Mouse (Mus musculus) olfactory bulb, adult 2 months (tissue): Measurements from ENCODE around the gene Spata3. TPM values are rescaled to one million over a fixed set of nuclear protein-coding genes. Genes with fewer than 3 reads are reported as not detected.
"Not testable (repeated sequence)": the region's sequence is repeated elsewhere in the genome, so short reads cannot be mapped to it uniquely, and the experiment has no call there.

Source experiments
- H3K27ac ChIP-seq: fragments of 200-500 bp; 2 replicates; pipeline ENCODE4 v1.5.1; 2012; ENCODE audit warnings: low read depth, low read length; ENCODE audit not compliant: insufficient read depth
- H3K4me1 ChIP-seq: fragments of 200-500 bp; 2 replicates; pipeline ENCODE4 v1.6.1; 2012; ENCODE audit warnings: low read length; ENCODE audit not compliant: control insufficient read depth, insufficient read depth
- H3K4me3 ChIP-seq: fragments of 200-500 bp; 2 replicates; pipeline ENCODE4 v1.5.1; 2012; ENCODE audit warnings: mild to moderate bottlenecking, low read depth, low read length, moderate library complexity; ENCODE audit not compliant: insufficient read depth
- CTCF ChIP-seq: fragments of 200-500 bp; IDR thresholded peaks from 2 replicates; pipeline ENCODE4 v1.5.1; 2012; ENCODE audit warnings: low read depth, mild to moderate bottlenecking, low read length, moderate library complexity; ENCODE audit not compliant: insufficient read depth
- POLR2A ChIP-seq: fragments of 200-500 bp; IDR thresholded peaks from 2 replicates; pipeline ENCODE4 v1.6.1; 2012; ENCODE audit warnings: mild to moderate bottlenecking, low read depth, low read length, moderate library complexity; ENCODE audit not compliant: insufficient read depth
- WGBS: fragments of 180-500 bp; shearing (Covaris S2); methylation state at CpG from one replicate; pipeline ENCODE4 v1.1.7; 2018; 5-methylcytosine and 5-hydroxymethylcytosine counted together
- polyA plus RNA-seq: library from polyadenylated mRNA; stranded (reverse); fragments of >200 nt; gene quantifications from 2 replicates; pipeline ENCODE4 v1.2.4, GENCODE M21; 2012; ENCODE audit warnings: low replicate concordance; ENCODE audit not compliant: missing spikeins, insufficient read depth, insufficient read length

Spata3 gene
- polyA plus RNA-seq, 1 experiment: not detected

DNA sequence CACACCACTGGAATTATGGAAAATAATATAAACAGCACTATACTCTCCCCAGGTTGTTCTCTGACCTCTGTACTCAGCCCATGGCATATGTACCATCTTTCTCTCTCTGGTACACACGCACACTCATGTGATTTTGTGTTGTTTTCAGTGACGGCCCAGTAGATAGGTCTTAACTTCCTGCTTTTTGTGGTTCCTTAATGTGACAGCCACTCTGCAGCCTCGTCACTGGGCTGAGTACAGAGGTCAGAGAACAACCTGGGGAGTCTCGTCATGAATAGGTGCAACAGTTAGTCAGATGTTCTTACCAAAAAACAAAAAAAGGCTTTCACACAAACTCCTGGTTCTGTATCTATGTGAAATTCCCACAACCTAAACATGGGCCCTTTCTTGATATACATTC lies 28.3 kb upstream of the Spata3 start:
- Histone ChIP-seq H3K27ac (no peak overlapping the region), H3K4me3 (no peak overlapping the region), H3K4me1 (no peaks in the 10 kb centered on the region)
- TF ChIP-seq CTCF (no peak), POLR2A (no peak)
- WGBS: 87% methylated on average over 4 of the region's 4 CpGs

DNA sequence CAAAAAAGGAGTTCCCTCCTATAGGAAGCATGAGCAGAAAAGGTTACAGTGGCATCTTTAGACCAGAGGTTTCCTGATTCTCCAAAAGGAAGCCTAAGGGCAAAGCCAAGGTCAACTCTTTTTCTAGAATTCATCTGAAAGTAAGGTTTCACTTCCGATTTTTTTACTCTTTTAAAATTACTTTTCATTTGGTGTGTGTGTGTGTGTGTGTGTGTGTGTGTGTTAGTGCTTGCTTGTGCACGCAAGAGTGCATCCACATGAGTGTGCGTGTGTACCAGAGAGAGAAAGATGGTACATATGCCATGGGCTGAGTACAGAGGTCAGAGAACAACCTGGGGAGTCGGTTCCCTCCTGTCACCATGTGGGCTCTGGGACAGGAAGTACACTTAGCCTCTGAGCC lies 27.7 kb upstream of the Spata3 start:
- WGBS: 92% methylated on average over 4 of the region's 4 CpGs
- not testable (repeated sequence) for H3K27ac ChIP-seq, H3K4me1 ChIP-seq, H3K4me3 ChIP-seq

DNA sequence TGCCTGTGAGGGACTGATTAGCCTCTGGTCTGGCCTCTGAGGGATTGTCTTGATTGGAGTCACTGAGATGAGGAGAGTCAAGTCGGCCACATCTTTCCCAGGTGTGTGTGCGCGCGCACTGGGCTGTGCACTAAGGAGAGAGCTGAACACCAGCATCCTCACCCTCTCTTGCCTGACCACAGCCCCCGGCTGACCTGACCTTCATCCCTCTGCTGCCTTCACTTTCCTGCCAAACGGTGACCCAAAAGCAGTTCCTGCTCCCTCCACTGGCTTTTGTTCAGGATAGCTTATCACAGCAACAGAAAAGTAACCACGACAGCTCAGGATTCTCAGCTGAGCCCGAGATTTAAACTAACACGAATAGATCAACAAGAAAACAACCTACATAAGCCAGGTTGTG lies 24.4 kb upstream of the Spata3 start:
- H3K4me1 ChIP-seq: no peaks in the 10 kb centered on the region
- no peak for TF ChIP-seq CTCF
- no peak for TF ChIP-seq POLR2A
- WGBS: 87% methylated on average over 9 of the region's 9 CpGs
- no peak overlapping the region for H3K4me3 ChIP-seq
- H3K27ac ChIP-seq: no peak overlapping the region

DNA sequence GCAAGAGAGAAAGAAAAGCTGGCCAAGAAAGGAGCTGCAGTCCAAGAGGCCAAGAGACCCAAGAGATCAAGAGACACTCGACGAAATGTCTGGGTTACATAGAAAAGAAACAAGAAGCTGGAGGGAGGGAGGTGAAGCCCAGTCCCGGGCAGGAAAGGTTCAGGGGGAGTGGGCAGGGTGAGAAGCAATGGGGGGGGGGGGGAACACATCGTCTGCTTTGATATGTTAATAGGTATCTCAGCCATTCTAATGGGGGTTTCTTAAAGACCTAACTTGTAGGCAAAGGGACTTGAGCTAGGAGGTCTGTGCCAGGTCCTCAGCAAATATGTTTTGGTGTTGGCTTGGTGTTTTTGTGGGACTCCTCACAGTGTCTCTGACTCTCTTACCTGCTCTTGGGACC lies 23.1 kb upstream of the Spata3 start:
- H3K4me1 ChIP-seq: no peaks in the 10 kb centered on the region
- H3K27ac ChIP-seq: no peak overlapping the region
- 81% methylated on average over 4 of the region's 4 CpGs for WGBS
- H3K4me3 ChIP-seq: no peak overlapping the region
- TF ChIP-seq POLR2A (no peak), CTCF (no peak)

DNA sequence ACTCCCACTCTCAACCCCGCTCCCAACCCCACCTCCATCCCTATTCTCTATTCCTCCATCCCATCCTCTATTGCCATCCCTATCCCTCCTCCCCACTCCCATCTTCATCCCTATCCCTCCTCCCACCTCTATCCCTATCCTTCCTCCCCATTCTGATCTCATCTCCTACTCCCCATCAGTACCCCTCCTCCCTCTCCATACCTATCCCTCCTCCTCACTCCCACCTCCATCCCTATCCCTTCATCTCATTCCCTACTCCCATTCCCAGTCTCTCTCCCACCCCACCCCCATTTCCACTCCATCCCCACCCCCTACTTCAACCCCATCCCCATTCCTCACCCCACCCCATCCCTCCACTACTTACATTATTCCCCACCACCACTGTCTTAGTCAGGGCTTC lies 19.4 kb upstream of the Spata3 start:
- Histone ChIP-seq H3K4me1 (peaks cover 5% of the 10 kb centered on the region), H3K4me3 (no peak overlapping the region), H3K27ac (no peak overlapping the region)
- WGBS: 100% methylated on average over 1 of the region's 1 CpGs
- TF ChIP-seq CTCF (no peak), POLR2A (no peak)

DNA sequence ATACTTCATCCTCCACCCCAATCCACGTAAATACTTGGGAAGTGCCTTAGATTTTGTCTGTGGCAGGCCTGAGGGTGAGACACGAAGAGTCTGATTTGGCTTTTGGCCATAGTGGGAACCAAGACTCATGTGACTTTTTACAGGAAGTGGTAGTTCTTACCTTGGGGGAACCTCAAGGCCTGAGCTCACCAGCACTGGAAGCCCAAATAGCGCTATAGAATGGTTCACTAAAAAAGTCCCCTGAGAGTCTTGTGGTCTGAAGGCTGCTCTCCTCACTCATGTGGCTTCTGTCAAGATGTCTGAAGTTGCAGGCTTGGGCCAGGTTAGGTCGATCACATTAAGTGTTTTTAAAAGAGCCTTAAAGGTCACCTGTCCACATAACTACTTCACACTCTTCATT lies 18.6 kb upstream of the Spata3 start:
- Histone ChIP-seq H3K4me3 (no peak overlapping the region), H3K4me1 (peaks cover 5% of the 10 kb centered on the region), H3K27ac (no peak overlapping the region)
- no peak for TF ChIP-seq POLR2A
- TF ChIP-seq CTCF: no peak
- WGBS: 89% methylated on average over 4 of the region's 4 CpGs

DNA sequence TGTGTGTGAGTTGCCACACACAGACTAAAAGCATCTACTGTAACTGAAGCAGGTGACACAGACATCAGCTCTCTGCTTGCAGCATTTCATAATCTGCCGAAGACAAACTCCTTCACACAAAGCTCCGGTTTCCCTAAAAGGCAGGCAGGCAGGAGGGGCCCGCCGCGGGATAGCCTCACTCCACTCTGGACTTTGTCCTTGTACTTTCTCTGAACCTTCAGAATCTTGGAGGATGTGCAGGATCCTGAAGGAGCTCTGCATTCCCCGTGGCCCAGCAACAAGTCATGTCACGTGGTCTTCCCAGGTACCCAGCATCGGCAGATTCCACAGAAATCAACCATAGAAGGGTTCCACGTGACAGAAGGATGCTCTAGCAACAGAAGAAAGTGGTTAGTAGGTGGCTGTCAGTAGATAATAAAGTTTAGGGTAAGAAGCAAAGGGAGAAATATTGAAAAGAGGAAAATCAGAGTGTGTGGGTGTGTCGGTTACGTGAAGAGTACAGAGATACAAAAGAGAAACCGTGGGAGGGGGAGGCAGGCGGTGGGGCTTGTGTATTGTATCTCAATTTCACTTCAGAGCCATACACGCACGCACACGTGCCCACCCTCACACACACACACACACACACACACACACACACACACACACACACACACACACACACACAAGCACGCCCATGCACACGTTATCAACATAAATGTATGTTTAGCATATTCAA lies 16.6 kb upstream of the Spata3 start:
- TF ChIP-seq CTCF (no peak), POLR2A (no peak)
- 65% methylated on average over 18 of the region's 18 CpGs for WGBS
- Histone ChIP-seq H3K4me1 (peaks cover 5% of the 10 kb centered on the region), H3K4me3 (no peak overlapping the region), H3K27ac (no peak overlapping the region)

DNA sequence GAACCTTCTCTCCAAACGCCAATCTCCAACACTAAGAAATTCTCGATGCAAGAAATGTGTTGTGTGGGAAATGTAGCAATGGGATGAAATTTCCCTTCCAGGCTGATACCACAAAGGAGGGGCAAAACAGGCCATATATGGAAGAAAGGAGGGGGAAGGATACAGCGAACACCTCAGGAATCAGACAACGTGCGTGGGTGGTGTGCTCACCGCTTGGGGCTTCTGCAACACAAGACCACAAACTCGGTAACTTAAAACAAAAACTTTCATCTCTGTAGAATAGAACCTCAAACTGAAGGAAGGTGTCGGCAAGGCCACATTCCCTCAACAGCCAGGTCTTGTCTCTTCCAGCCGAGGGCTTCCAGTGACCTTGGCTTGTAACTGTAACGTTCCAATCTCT lies 11.1 kb upstream of the Spata3 start:
- no peak for TF ChIP-seq POLR2A
- no peak for TF ChIP-seq CTCF
- Histone ChIP-seq H3K4me1 (no peaks in the 10 kb centered on the region), H3K27ac (no peak overlapping the region), H3K4me3 (no peak overlapping the region)
- WGBS: 86% methylated on average over 10 of the region's 10 CpGs

DNA sequence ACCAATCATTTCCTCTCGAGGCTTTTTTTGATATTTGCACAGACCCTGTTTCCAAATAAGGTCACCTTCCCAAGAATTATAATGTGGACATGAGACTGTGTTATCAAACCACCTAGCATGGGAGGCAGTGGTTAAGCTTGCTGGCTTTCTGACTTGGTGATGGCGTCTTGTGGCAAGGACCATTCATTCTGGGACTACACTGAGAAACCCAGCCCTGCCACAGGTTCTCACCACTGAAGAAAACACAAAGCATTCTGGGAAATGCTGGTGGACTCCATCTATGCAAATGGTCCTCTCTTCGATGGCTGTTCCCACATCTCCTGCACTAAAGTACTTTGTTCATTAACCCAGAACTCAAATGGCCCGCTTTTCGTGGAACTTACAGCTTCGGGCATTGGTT lies 10.6 kb upstream of the Spata3 start:
- no peak overlapping the region for H3K4me3 ChIP-seq
- H3K27ac ChIP-seq: no peak overlapping the region
- H3K4me1 ChIP-seq: no peaks in the 10 kb centered on the region
- TF ChIP-seq POLR2A (no peak), CTCF (no peak)
- WGBS: 93% methylated on average over 6 of the region's 6 CpGs

DNA sequence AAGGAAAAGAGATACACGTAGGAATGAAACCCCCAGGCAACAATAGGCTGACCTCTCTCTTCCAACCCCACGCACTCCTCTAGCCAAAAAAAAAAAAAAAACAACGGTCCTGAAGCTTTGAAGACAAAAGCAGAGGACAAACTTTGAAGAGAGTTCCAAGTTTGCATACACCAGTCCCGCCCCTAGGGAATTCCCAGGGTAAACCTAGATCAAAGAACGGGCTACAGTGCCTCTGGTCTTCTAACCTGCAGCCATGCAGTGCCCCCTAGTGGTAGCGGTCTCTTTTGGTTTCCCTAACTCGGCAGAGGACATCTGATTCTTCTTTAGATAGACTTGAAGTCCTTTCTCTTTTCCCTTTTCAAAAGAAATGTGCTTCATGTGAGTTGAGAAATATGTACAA lies 8.8 kb upstream of the Spata3 start:
- TF ChIP-seq CTCF: no peak
- TF ChIP-seq POLR2A: no peak
- no peak overlapping the region for H3K4me3 ChIP-seq
- 3% methylated on average over 7 of the region's 7 CpGs for WGBS
- H3K4me1 ChIP-seq: no peaks in the 10 kb centered on the region
- no peak overlapping the region for H3K27ac ChIP-seq

DNA sequence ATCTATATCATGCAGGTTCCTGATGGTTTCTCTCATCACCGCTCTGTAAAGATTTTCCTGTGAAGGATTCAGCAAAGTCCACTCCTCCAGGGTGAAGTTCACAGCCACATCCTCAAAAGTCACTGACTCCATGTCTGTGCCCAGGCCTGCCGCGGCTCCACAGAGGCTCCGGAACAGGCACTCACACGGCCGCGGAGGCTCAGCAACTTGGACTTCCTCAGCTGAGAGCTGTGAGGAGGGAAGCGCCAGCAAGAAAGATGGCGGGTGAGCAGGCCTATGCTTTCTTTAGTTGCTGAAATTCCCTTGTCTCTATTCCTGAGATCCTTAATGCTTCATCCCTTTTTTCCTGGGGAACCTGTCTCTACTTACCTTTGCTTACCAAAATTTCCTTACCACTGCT lies 858 bp upstream of the Spata3 start:
- H3K4me1 ChIP-seq: not testable (repeated sequence)
- WGBS: 98% methylated on average over 9 of the region's 9 CpGs

More for the DNA sequence above, 858 bp upstream of the Spata3 start:
- not testable (repeated sequence) for H3K27ac ChIP-seq, H3K4me3 ChIP-seq
